Mouse (Mus musculus) lung, adult 2 months (tissue): ENCODE measurements around the gene Homez. TPM values are rescaled to one million over a fixed set of nuclear protein-coding genes. Genes with fewer than 3 reads are reported as not detected.

ENCODE experiments used
- DNase-seq: peaks from one replicate; pipeline ENCODE4 v3.0.0; 2022
- H3K4me1 ChIP-seq: fragments of 200-500 bp; 2 replicates; pipeline ENCODE4 v1.6.1; 2011; ENCODE audit warnings: low read length; ENCODE audit not compliant: control insufficient read depth, insufficient read depth
- H3K4me3 ChIP-seq: fragments of 200-500 bp; replicated peaks from 2 replicates; pipeline ENCODE3; 2011; ENCODE audit warnings: low read depth, mild to moderate bottlenecking, control low read depth, low read length; ENCODE audit errors: extremely low read depth
- CTCF ChIP-seq: fragments of 200-500 bp; IDR thresholded peaks from 2 replicates; pipeline ENCODE4 v1.5.1; 2011; ENCODE audit warnings: mild to moderate bottlenecking, low read length, control low read depth; ENCODE audit not compliant: insufficient read depth
- POLR2A ChIP-seq: fragments of 200-500 bp; IDR thresholded peaks from 2 replicates; pipeline ENCODE4 v1.6.1; 2011; ENCODE audit warnings: low read depth, mild to moderate bottlenecking, control low read depth, low read length, borderline replicate concordance; ENCODE audit errors: extremely low read depth
- WGBS: fragments of 180-500 bp; shearing (Covaris S2); methylation state at CpG from one replicate; pipeline ENCODE4 v1.1.7; 2018; 5-methylcytosine and 5-hydroxymethylcytosine counted together
- polyA plus RNA-seq: library from polyadenylated mRNA; depleted of rRNA; stranded (reverse); fragments of >200 nt; gene quantifications from 2 replicates; pipeline ENCODE4 v1.2.3, GENCODE M21; 2012

Gene Homez
- polyA plus RNA-seq, 1 experiment: 5.3 TPM

DNA sequence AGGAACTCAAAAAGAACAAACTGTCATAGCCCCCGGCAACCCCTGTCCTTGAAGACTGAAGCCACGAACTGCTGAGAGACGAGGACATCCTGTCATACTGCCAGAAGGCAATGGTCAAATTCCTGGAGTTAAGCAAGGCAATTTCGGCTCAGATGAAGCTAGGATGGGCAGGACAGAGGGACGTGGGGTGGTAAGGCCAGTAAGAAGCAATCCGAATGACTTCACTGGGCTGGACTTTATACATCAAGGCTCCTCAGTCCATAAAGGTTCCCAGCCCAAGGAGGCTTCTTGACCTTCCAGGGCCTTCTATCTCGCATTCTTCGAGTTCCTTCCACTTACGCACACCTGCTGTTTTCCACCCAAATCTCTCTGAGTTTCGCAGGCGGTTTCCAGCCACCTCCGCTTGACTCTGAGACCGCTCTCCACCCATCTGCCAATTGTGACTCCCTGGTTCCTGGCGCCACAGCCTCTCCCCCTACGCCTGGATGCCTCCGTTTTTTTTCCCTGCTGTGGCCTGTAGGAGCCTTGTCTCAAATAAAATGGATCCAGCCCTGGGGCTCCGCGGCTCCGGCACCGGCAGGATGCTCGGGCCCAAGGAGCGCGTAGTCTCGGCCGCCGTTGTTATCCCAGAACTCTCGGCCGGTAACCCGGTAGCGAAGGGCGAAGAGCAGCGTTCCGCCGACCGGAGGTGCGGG is 5.2 kb upstream of the Homez start:
- 4% methylated on average over 36 of the region's 36 CpGs for WGBS
- Histone ChIP-seq H3K4me1 (peaks cover 3% of the 10 kb centered on the region; the same call in 1 of the 2 replicates), H3K4me3 (peak overlapping the region; percentile 77)
- DNase-seq: peak; percentile 29
- TF ChIP-seq POLR2A (no peak), CTCF (no peak)

DNA sequence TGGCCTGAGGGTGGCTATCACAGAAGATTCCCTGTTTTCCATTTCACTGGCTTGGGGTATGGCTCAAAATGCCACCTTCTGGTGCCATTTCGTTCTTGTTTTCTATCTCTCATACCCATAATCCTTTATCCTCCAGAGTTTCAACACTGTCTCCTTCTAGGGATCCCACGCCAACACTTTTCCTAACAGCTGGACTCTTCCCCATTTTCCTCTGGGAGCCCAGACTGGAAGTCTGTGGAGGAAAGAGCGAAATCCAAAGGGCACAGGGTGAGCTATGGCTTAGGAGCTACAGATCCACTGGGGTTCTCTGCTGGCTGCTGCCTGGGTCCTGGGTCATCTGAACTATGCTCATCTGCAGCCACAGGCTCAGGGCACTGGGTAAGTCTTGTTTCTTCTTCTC is 3.4 kb upstream of the Homez start:
- Histone ChIP-seq H3K4me3 (no peak overlapping the region), H3K4me1 (peaks cover 3% of the 10 kb centered on the region; the same call in 1 of the 2 replicates)
- TF ChIP-seq CTCF: no peak
- DNase-seq: no peak
- WGBS: 84% methylated on average over 3 of the region's 3 CpGs

DNA sequence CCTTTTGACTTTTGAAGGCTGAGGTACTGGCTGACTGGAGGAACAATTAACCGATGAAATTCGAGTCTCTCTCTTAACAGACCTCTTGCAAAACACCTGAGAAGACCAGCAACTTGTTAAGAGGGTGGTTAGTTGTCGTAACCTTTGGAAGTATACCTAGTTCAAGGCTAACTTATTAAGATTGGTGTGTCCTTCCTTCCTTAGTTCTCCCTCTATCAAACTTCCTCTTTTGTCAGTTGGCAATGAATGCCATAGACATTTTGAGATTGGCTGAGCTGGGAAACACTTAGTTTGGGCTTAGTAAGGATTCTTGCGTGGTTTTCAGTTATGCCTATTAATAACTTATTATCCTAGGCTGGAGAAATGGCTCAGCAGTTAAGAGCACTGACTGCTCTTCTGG is 2.7 kb downstream of the Homez start:
- Histone ChIP-seq H3K4me3 (no peak overlapping the region), H3K4me1 (no peaks in the 10 kb centered on the region; the same call in 1 of the 2 replicates)
- 71% methylated on average over 4 of the region's 4 CpGs for WGBS
- TF ChIP-seq CTCF (no peak), POLR2A (no peak)
- DNase-seq: no peak

DNA sequence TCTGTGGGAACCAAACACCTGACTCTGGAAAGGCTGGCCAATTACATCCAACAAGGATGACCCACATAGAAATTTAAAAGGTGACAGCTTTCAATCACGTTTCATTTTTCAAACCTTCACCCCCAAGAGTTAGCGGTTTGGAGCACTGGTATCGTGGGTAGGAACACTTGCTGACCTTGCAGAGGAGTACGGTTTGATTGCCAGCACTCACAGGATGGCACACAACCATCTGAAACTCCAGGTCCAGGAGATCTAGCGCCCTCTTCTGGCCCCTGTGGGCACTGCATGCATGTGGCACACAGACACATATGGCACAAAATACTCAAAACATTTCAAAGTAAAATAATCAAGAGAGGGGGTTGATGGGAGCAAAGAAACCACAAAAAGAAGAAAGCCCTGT is 3.8 kb downstream of the Homez start:
- TF ChIP-seq POLR2A (no peak), CTCF (peak; percentile 38)
- no peaks in the 10 kb centered on the region; the same call in 1 of the 2 replicates for H3K4me1 ChIP-seq
- no peak for DNase-seq
- WGBS: 61% methylated on average over 5 of the region's 5 CpGs
- no peak overlapping the region for H3K4me3 ChIP-seq

DNA sequence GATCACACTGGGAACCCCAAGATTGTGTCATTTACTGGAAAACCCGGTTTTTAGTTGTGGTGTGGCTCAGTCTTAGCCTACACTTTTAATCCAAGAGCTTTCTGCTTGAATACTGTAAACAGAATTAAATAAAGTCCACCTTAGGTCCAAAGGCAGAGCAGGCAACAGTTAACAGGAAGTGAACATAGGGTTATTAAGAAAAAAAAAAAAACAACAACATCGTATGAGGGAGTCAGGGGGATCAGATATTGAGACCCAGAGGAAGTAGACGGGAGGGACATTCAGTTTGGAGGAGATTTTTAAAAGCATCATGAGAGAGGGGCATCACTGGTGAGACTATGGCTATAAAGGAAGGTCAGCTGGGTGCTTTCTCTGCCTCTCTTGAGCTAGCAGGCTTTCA is 4.5 kb downstream of the Homez start:
- TF ChIP-seq POLR2A: no peak
- TF ChIP-seq CTCF: no peak
- no peaks in the 10 kb centered on the region; the same call in 1 of the 2 replicates for H3K4me1 ChIP-seq
- H3K4me3 ChIP-seq: no peak overlapping the region
- DNase-seq: no peak
- 35% methylated on average over 3 of the region's 3 CpGs for WGBS

DNA sequence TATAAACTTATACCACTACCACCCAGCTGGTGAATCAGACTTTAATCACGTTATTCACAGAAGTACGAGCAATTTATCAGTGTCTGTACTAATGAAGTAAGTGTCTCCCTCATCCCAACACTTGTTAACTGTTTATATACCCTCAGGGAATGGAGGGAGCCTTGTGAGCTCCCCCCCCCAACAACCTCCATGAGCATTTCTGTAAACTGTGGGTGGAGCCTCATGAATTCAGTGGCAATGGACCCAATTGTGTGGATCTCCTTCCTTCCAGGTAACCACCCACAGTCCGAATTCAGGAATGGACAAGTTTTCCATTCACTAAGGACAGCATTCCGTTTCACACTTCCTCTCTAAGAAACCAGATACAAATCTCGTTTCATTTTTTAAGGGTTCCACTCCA is 5.1 kb downstream of the Homez start:
- DNase-seq: no peak
- Histone ChIP-seq H3K4me3 (no peak overlapping the region), H3K4me1 (no peaks in the 10 kb centered on the region; the same call in 1 of the 2 replicates)
- 70% methylated on average over 5 of the region's 5 CpGs for WGBS
- TF ChIP-seq CTCF (no peak), POLR2A (no peak)

DNA sequence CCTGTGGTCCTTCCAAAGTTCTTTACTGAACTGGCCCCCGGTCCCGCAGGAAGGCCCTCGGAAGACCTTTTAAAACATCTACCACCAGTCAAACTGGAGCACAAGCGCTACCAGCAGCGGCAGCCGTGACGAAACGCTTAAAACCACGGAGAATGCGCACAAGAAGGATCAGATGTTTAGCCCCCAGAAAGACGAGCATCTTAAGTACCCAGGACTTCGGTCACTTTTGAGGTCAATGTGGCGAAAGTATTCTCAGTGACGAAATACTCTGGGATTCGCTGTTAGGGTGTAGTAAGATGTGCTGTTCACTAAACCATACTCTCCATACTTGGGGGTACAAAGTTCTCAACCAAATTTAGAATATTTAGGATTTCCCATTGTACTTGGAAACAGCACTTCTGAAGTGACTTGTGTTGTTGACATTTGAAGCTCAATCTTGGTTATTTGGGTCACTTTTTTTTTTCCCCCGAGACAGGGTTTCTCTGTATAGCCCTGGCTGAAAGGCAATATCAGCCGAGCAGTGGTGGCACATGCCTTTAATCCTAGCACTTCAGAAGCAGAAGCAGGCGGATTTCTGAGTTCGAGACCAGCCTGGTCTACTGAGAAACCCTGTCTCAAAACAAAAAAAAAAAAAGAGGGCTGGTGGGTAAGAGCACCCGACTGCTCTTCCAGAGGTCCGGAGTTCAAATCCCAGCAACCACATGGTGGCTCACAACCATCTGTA is 6.3 kb downstream of the Homez start:
- TF ChIP-seq POLR2A (no peak), CTCF (no peak)
- WGBS: 13% methylated on average over 21 of the region's 21 CpGs
- DNase-seq: no peak
- Histone ChIP-seq H3K4me3 (peak overlapping the region; percentile 83), H3K4me1 (no peaks in the 10 kb centered on the region; the same call in 1 of the 2 replicates)

DNA sequence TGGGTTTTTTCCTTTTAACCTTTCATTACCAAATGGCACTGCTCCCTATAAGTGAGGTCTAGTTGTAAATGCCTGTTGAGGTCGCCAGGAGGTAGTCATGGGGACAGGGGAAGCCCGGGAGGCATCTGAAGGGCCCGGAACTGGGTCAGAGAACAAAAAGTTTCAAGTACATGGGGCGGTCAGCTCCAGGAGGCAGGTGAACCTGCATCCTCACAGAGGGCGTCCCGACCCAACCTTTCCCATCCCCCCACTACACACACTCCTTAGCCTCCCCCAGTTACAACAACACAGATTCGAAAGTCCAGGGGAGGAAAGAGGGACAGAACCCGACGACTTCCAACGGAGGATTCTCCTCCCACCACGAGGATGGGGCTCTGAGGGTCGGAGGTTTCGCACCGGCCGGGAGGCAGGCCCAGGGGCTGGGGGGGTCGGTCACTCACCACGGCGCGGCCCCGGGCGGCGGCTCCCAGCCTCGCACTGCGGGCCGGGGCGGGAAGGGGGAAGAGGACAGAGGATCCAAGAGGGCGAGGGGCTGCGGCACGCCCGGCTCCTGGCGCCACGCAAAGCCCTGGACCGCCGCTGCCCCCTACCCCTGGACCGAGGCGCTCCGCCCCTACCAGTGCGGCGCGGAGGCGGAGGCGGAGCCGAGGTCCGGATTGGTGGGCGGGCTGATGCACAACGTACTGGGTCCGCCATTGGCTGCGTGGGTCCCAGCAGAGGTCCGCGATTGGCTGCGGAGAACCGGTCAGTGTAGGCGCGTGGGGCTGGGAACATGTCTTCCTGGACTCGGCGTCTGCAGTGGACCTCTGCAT is 7.1 kb downstream of the Homez start:
- under 1% methylated on average over 56 of the region's 56 CpGs for WGBS
- peak overlapping the region; percentile 83 for H3K4me3 ChIP-seq
- peak; percentile 88 for DNase-seq
- no peaks in the 10 kb centered on the region; the same call in 1 of the 2 replicates for H3K4me1 ChIP-seq
- TF ChIP-seq CTCF: no peak
- peak; percentile 74; the same call in 1 of the 2 replicates for TF ChIP-seq POLR2A

DNA sequence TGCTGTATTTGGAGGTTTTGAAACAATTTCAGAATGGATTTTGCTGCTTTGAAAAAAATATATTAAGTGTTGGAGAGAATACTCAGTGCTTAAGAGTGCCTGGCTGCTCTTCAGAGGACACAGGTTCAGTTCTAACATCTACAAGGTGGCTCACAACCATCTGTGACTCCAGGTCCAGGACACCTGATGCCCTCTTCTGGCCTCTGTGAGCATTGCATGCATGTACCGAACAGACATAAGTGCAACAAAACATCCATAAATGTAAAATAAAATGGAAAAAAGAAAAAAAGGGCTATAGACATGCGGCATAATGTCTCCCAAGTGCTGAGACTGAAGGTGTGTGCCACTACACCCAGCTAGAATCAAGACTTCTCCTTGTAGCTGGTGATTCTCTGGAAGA is 10.2 kb downstream of the Homez start:
- TF ChIP-seq POLR2A: no peak
- TF ChIP-seq CTCF: peak; percentile 85
- Histone ChIP-seq H3K4me3 (no peak overlapping the region), H3K4me1 (no peaks in the 10 kb centered on the region; the same call in 1 of the 2 replicates)
- WGBS: 41% methylated on average over 2 of the region's 2 CpGs
- peak; percentile 63 for DNase-seq

DNA sequence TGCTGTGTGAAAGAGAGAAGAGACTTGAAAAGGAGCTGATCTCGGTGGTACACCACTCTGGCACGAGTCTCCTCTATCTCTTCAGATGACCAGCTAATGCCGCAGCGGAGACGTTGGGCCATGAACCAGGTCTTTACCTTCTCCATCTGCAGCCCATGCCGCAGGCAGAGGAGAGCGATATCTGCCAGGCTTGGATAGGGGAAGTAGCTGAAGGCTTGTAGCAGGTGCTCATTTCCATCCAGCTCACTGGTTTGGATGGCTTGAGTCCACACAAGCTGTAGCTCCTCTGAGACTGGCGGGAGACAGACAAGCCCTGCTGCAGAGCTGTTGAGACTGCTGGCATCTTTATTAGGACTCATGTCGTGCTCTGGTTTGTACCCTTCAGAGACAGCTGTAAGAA is 12.9 kb downstream of the Homez start:
- TF ChIP-seq CTCF (no peak), POLR2A (no peak)
- no peak for DNase-seq
- Histone ChIP-seq H3K4me1 (no peaks in the 10 kb centered on the region), H3K4me3 (no peak overlapping the region)
- WGBS: 88% methylated on average over 9 of the region's 9 CpGs
